Comparison of ENCODE assay signal across 8 mouse cellular contexts in the genomic region with DNA sequence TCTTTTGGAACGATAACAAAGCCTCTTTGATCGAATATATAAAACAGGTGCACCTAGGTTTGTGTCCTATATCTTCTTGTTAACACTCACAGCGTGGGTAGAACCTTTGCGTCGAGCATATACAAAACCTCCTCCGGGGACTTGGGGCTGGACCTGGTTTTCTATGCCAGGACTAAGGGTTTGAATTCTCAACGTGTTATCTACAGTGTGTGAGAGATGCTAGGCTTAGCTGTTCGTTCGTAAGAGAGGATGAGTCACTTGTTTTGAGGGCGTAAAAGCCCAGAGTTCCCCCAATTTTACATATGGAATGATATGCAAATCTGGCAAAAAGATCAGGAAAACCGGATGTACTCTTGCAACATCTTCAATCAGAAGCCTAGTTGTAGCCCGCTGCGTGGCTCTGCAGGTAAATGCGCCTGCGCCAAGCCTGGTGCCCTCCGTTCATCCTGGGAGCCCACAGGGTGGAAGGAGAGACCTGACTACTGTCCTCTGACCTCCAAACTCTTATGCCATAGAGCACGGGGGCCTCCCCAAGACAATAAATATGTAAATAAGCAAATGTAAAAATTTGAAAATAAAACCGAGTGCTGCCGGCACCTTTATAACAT. TPM values are rescaled to one million over a fixed set of nuclear protein-coding genes. Genes with fewer than 3 reads are reported as not detected.
DNase-seq lines count a peak whose midpoint lies in the region; ATAC-seq and TF ChIP-seq lines count a peak whose summit lies in the region.

No protein-coding gene starts in this region.

- H3K4me2 ChIP-seq in hindbrain, embryonic 12.5 days (replicated peaks) = peak overlapping the region; percentile 54

- no peaks in the 10 kb centered on the region for H3K27me3 ChIP-seq in spleen, adult 2 months (ENCODE audit: control insufficient read depth, insufficient read depth, low read length)
- no peaks in the 10 kb centered on the region for H3K27me3 ChIP-seq in hindbrain, embryonic 12.5 days

- H3K27ac ChIP-seq in spleen, adult 2 months (ENCODE audit: insufficient read depth, low read length) = no peak overlapping the region
- peak overlapping the region; percentile 72 for H3K27ac ChIP-seq in hindbrain, embryonic 12.5 days
- H3K27ac ChIP-seq in olfactory bulb, adult 2 months (ENCODE audit: insufficient read depth, low read depth, low read length) = peak overlapping the region; percentile 39; the same call in 1 of the 2 replicates

- no peaks in the 10 kb centered on the region for H3K9me3 ChIP-seq in hindbrain, embryonic 12.5 days (replicated peaks)

- ATAC-seq in hindbrain, embryonic 12.5 days (ENCODE audit: low FRiP score) = peak; percentile 74

- peaks cover 18% of the 10 kb centered on the region for H3K36me3 ChIP-seq in spleen, adult 2 months (ENCODE audit: control insufficient read depth, insufficient read depth, low read length)
- H3K36me3 ChIP-seq in hindbrain, embryonic 12.5 days = no peaks in the 10 kb centered on the region

- H3K9ac ChIP-seq in hindbrain, embryonic 12.5 days = peak overlapping the region; percentile 23

- 41% methylated on average over 19 of the region's 19 CpGs for WGBS in spleen, adult 2 months
- WGBS in hindbrain, embryonic 12.5 days = 38% methylated on average over 19 of the region's 19 CpGs
- WGBS in olfactory bulb, adult 2 months = 24% methylated on average over 19 of the region's 19 CpGs

- TF ChIP-seq CTCF in spleen, adult 2 months (IDR thresholded peaks at IDR 0.05; ENCODE audit: extremely low read depth, insufficient read depth, insufficient read length, insufficient replicate concordance) = no peak
- TF ChIP-seq CTCF in olfactory bulb, adult 2 months (IDR thresholded peaks at IDR 0.05; ENCODE audit: insufficient read depth, low read depth, low read length) = no peak

- no peak for DNase-seq in spleen, adult 2 months (ENCODE audit: low read depth in 1 of 2, low spot score in 2 of 2)
- DNase-seq in spleen, postnatal 36 days (ENCODE audit: low spot score in 2 of 2) = no peak
- peak; percentile 32 for DNase-seq in embryo, embryonic 9.5 days (ENCODE audit: extremely low spot score)
- peak; percentile 34 to 58 for DNase-seq in left cerebral cortex, postnatal 10 days (ENCODE audit: extremely low spot score in 1 of 2, low spot score in 2 of 2)
- no peak for DNase-seq in spleen, postnatal 10 days (ENCODE audit: low spot score in 2 of 2)
- DNase-seq in natural killer cell, adult 2 months (ENCODE audit: low spot score in 2 of 2) = no peak

- peak overlapping the region; percentile 24; the same call in 1 of the 2 replicates for H3K4me3 ChIP-seq in spleen, adult 2 months (ENCODE audit: extremely low read depth, insufficient read depth, insufficient read length)
- H3K4me3 ChIP-seq in hindbrain, embryonic 12.5 days = peak overlapping the region; percentile 28
- H3K4me3 ChIP-seq in olfactory bulb, adult 2 months (ENCODE audit: insufficient read depth, low read depth, low read length) = peak overlapping the region; percentile 30

- TF ChIP-seq POLR2A in spleen, adult 2 months (IDR thresholded peaks at IDR 0.05; ENCODE audit: low read depth, low read length) = no peak
- no peak for TF ChIP-seq POLR2A in olfactory bulb, adult 2 months (IDR thresholded peaks at IDR 0.05; ENCODE audit: insufficient read depth, low read depth, low read length)

- no peaks in the 10 kb centered on the region for H3K4me1 ChIP-seq in spleen, adult 2 months (ENCODE audit: control insufficient read depth, insufficient read depth, insufficient read length)
- 0 out of 2 replicates have a peak, but pooled peaks cover 3% of the 10 kb centered on the region for H3K4me1 ChIP-seq in hindbrain, embryonic 12.5 days
- 0 out of 2 replicates have a peak, but pooled peaks cover 5% of the 10 kb centered on the region for H3K4me1 ChIP-seq in olfactory bulb, adult 2 months (ENCODE audit: control insufficient read depth, insufficient read depth, low read length)

- intact Hi-C loops in left cerebral cortex, postnatal 10 days (cut with DNase I) = loop anchor here (2.0 to 5.0 kb wide), 3 partner anchors 159 to 454 kb away; a partner anchor contains a TSS

RNA-seq across cellular contexts. Expression of a gene that starts 34.4 kb away (rescaled TPM):
- polyA plus RNA-seq in spleen, adult 2 months (2012; rRNA removed) = 37.2 and 52.6 TPM in 2 replicates
- polyA plus RNA-seq in hindbrain, embryonic 12.5 days (2016; fragmentation: Nextera tagmentation; extraction: Ambion mirVana) = 69.2 and 77.3 TPM in 2 replicates
- 10 to 100 TPM; 39.5 to 42.1 TPM for total RNA-seq in left cerebral cortex, postnatal 10 days (2021)
- polyA plus RNA-seq in olfactory bulb, adult 2 months (2012; ENCODE audit: insufficient read depth, insufficient read length, low replicate concordance, missing spikeins) = not detected in 2 replicates

RNA-seq across cellular contexts. Expression of a gene that starts 46.8 kb away (rescaled TPM):
- 10.1 and 19.0 TPM in 2 replicates for polyA plus RNA-seq in spleen, adult 2 months (2012; rRNA removed)
- polyA plus RNA-seq in hindbrain, embryonic 12.5 days (2016; fragmentation: Nextera tagmentation; extraction: Ambion mirVana) = 6.0 and 7.8 TPM in 2 replicates
- 1 to 10 TPM; 2.0 to 3.3 TPM for total RNA-seq in left cerebral cortex, postnatal 10 days (2021)
- not detected in 2 replicates for polyA plus RNA-seq in olfactory bulb, adult 2 months (2012; ENCODE audit: insufficient read depth, insufficient read length, low replicate concordance, missing spikeins)

Comparison
In these comparisons a context has a peak if more than half of its experiments do, and no peak if none do; other contexts are left out.
1. DNase-seq: peak in embryo, embryonic 9.5 days (single experiment) and left cerebral cortex, postnatal 10 days (2 of 2); none in spleen, adult 2 months (0 of 2), spleen, postnatal 36 days (0 of 2), spleen, postnatal 10 days (0 of 2) and natural killer cell, adult 2 months (0 of 2).
2. RNA of a gene that starts 34.4 kb away (polyA plus RNA-seq): 69.2 to 77.3 TPM in hindbrain, embryonic 12.5 days and 37.2 to 52.6 TPM in spleen, adult 2 months; not detected in olfactory bulb, adult 2 months; every median in the first group is over 10 times any median in the second.
3. Peak in every context shown above with its lines, with median percentiles within 50 percentile points of each other: H3K4me3 ChIP-seq.